Mouse (Mus musculus) intestine, postnatal 0 days (tissue): Measurements from ENCODE around the gene Cdca7. TPM values are rescaled to one million over a fixed set of nuclear protein-coding genes. Genes with fewer than 3 reads are reported as not detected.
A peak's percentile ranks its signal among the peaks of the same experiment; 100 is the strongest.

Experiments
- ATAC-seq: fragments of 200-750 bp; cut with Nextera tagmentation; 2 replicates; pipeline ENCODE4 v1.8.0; 2017; ENCODE audit warnings: mild to moderate bottlenecking, moderate TSS enrichment, moderate library complexity
- H3K27ac ChIP-seq: fragments of 300-500 bp; sonication (generic); 2 replicates; pipeline ENCODE4 v1.5.1; 2014; ENCODE audit warnings: mild to moderate bottlenecking, low read depth, low read length, moderate library complexity
- H3K27me3 ChIP-seq: fragments of 300-500 bp; sonication (generic); replicated peaks from 2 replicates; pipeline ENCODE4 v1.6.1; 2014; ENCODE audit warnings: low read length, mixed read lengths; ENCODE audit not compliant: control insufficient read depth, insufficient read depth
- H3K36me3 ChIP-seq: fragments of 300-500 bp; sonication (generic); 2 replicates; pipeline ENCODE4 v1.6.1; 2014; ENCODE audit warnings: mild to moderate bottlenecking, moderate library complexity; ENCODE audit not compliant: control insufficient read depth, insufficient read depth
- H3K4me1 ChIP-seq: fragments of 300-500 bp; sonication (generic); replicated peaks from 2 replicates; pipeline ENCODE4 v1.6.1; 2014; ENCODE audit warnings: antibody characterized with exemption, low read length, mixed read lengths; ENCODE audit not compliant: control insufficient read depth, insufficient read depth
- H3K4me2 ChIP-seq: fragments of 300-500 bp; sonication (generic); replicated peaks from 2 replicates; pipeline ENCODE4 v1.6.1; 2014; ENCODE audit warnings: low read depth, mild to moderate bottlenecking, moderate library complexity
- H3K4me3 ChIP-seq: fragments of 300-500 bp; sonication (generic); 2 replicates; pipeline ENCODE4 v1.5.1; 2014; ENCODE audit warnings: low read depth, low read length
- H3K9ac ChIP-seq: fragments of 300-500 bp; sonication (generic); 2 replicates; pipeline ENCODE4 v1.6.1; 2014; ENCODE audit warnings: mild to moderate bottlenecking, low read depth, low read length
- H3K9me3 ChIP-seq: fragments of 300-500 bp; sonication (generic); 2 replicates; pipeline ENCODE4 v1.6.1; 2016; ENCODE audit warnings: mixed run types; ENCODE audit not compliant: control insufficient read depth
- CTCF ChIP-seq: sonication (generic); IDR thresholded peaks from 2 replicates; pipeline ENCODE4 v1.5.1; 2016; ENCODE audit warnings: low read depth, mild to moderate bottlenecking, control low read depth, antibody characterized with exemption, moderate library complexity
- WGBS: fragments of 180-500 bp; shearing (Covaris S2); extraction: QIAGEN DNeasy Blood & Tissue Kit; methylation state at CpG from one replicate; pipeline ENCODE4 v1.1.7; 2014; 5-methylcytosine and 5-hydroxymethylcytosine counted together
- polyA plus RNA-seq: library from polyadenylated mRNA; unstranded; fragments of >200 nt; fragmentation: Nextera tagmentation; extraction: Ambion mirVana; gene quantifications from 2 replicates; pipeline ENCODE4 v1.2.1, GENCODE M21; 2015

Cdca7 gene
- polyA plus RNA-seq: 32.5 and 33.4 TPM in 2 replicates

DNA sequence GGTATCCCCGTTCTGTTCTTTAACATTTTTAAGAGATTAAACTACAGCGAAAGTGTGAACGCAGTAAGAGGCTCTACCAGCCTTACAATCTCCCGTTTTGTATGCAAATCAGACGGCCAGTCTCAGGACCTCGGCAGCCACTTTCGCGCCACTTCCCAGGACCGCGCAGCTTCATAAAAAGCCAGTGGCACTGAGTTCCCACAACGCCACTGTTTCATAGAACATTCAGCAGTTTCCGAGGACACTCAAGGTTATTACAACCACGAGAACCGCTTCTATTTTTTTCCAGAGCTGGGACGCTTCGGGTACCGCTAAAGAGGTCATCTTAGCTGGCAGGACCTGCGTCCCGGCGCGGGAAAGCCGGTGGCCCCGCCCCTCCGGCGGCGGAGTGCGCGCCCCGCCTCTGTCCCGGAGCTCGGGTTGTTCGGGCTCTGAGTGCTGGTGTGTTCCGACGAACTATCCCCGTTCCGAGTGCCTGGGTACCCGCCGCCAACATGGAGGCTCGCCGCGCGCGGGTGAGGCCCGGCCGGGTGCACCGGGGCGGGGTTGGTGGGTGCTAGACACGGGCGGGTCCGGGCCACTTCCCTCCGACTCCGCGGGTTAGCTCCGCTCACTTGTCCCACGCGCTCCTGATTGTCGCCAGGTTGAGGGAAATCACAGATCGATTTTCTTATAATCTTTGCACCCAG is at the start of gene Cdca7:
Gene Cdca7 (plus strand): TSS at position 363 of the 689 bp plus-strand sequence.
- TF ChIP-seq CTCF: no peak
- H3K4me3 ChIP-seq: peak within 1 kb of the TSS; percentile 86
- H3K4me1 ChIP-seq: peaks cover 4% of the 10 kb centered on the region; the same call in 1 of the 2 replicates
- peaks cover 3% of the 10 kb centered on the region; the same call in 1 of the 2 replicates for H3K36me3 ChIP-seq
- WGBS: under 1% methylated on average over 56 of the region's 58 CpGs
- ATAC-seq: peak; percentile 79
- peak within 1 kb of the TSS; percentile 71 for H3K9ac ChIP-seq
- no peaks in the 10 kb centered on the region for H3K27me3 ChIP-seq
- no peaks in the 10 kb centered on the region for H3K9me3 ChIP-seq
- H3K4me2 ChIP-seq: peak within 1 kb of the TSS; percentile 89
- peak within 1 kb of the TSS; percentile 87 for H3K27ac ChIP-seq

DNA sequence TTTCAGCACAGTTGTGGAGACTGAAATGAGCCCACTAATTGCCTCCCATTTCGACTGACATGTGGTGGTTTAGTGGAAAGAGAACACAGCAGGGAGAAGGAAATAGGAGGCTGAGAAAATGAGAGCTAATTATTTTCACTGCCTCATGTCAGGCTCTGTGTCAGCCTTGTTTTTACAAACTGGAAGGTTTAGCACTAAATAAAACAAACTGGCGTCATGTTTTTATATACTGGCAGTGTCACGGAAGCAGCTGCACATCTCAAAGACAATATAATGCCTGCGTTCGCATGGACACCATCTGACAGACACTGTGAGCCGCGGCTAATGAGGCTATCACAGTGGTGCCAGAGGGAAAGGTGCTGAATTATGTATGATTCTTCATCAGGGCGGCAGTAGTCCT is 49.2 kb upstream of the Cdca7 start:
- Histone ChIP-seq H3K36me3 (no peaks in the 10 kb centered on the region), H3K9me3 (no peaks in the 10 kb centered on the region), H3K9ac (no peak overlapping the region), H3K4me2 (no peak overlapping the region), H3K4me3 (no peak overlapping the region), H3K4me1 (no peaks in the 10 kb centered on the region), H3K27me3 (no peaks in the 10 kb centered on the region), H3K27ac (no peak overlapping the region)
- WGBS: 56% methylated on average over 8 of the region's 8 CpGs
- ATAC-seq: no peak
- no peak for TF ChIP-seq CTCF

- H3K4me3 ChIP-seq: no peak overlapping the region
- H3K9ac ChIP-seq: no peak overlapping the region
- 68% methylated on average over 11 of the region's 11 CpGs for WGBS
- H3K36me3 ChIP-seq: no peaks in the 10 kb centered on the region
- H3K27ac ChIP-seq: no peak overlapping the region
- no peaks in the 10 kb centered on the region for H3K9me3 ChIP-seq
- ATAC-seq: no peak
- no peaks in the 10 kb centered on the region for H3K4me1 ChIP-seq
- H3K4me2 ChIP-seq: no peak overlapping the region
- no peaks in the 10 kb centered on the region for H3K27me3 ChIP-seq
- no peak for TF ChIP-seq CTCF
Observed at GRCm38 (mm10) chr2:72427288-72427687, 48.7 kb upstream of the Cdca7 start.

DNA sequence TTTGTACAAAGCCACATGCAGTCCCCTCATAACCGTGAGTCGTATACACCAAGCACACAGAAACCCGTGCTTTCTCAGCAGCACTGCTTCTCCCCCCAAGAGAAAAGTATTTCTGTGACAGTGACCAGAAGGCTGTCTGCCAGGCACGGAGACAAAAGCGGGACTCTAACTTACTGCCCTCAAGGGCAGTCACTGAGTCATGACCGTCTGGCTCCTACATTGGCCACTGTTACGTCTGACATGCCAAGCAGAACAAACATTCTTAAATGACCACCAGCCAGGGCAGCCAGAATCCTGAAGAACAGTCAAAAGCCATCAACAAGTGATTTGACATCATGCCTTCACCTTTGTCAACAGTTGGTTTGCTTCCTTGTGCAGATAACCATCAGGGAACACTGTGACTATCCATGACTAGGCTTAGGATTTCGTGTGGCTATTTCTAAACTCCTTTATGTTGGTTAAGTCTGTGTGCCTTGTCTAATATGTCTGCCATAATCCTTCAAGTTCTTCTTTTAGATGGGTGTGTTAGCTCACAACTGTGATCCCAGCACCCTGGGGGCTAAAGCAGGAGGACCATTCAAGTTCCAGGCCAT is 36.9 kb upstream of the Cdca7 start:
- Histone ChIP-seq H3K9me3 (no peaks in the 10 kb centered on the region), H3K4me2 (no peak overlapping the region), H3K27me3 (no peaks in the 10 kb centered on the region), H3K9ac (no peak overlapping the region), H3K27ac (no peak overlapping the region), H3K4me3 (no peak overlapping the region), H3K36me3 (peaks cover 37% of the 10 kb centered on the region), H3K4me1 (no peaks in the 10 kb centered on the region)
- no peak for ATAC-seq
- WGBS: 83% methylated on average over 8 of the region's 8 CpGs
- no peak for TF ChIP-seq CTCF

- Histone ChIP-seq H3K36me3 (peaks cover 26% of the 10 kb centered on the region), H3K27ac (no peak overlapping the region), H3K9ac (no peak overlapping the region), H3K4me3 (no peak overlapping the region), H3K4me2 (no peak overlapping the region), H3K4me1 (no peaks in the 10 kb centered on the region), H3K9me3 (no peaks in the 10 kb centered on the region), H3K27me3 (no peaks in the 10 kb centered on the region)
- WGBS: 96% methylated on average over 9 of the region's 9 CpGs
- no peak for ATAC-seq
- TF ChIP-seq CTCF: no peak
Observed at GRCm38 (mm10) chr2:72441010-72441409, 34.9 kb upstream of the Cdca7 start.

- no peaks in the 10 kb centered on the region for H3K4me1 ChIP-seq
- H3K4me2 ChIP-seq: no peak overlapping the region
- no peaks in the 10 kb centered on the region for H3K27me3 ChIP-seq
- no peak overlapping the region for H3K27ac ChIP-seq
- H3K9ac ChIP-seq: no peak overlapping the region
- 94% methylated on average over 6 of the region's 6 CpGs for WGBS
- ATAC-seq: no peak
- no peaks in the 10 kb centered on the region for H3K9me3 ChIP-seq
- H3K36me3 ChIP-seq: peaks cover 26% of the 10 kb centered on the region
- H3K4me3 ChIP-seq: no peak overlapping the region
- TF ChIP-seq CTCF: no peak
Observed at GRCm38 (mm10) chr2:72442825-72443224, 33.1 kb upstream of the Cdca7 start.
